Mouse (Mus musculus): Measurements from ENCODE around the gene Foxn3. TPM values are rescaled to one million over a fixed set of nuclear protein-coding genes. Genes with fewer than 3 reads are reported as not detected.
A peak's percentile ranks its signal among the peaks of the same experiment; 100 is the strongest.

The Foxn3 gene
- polyA plus RNA-seq, 1 experiment from 2014 or later, result 90.2 TPM

DNA sequence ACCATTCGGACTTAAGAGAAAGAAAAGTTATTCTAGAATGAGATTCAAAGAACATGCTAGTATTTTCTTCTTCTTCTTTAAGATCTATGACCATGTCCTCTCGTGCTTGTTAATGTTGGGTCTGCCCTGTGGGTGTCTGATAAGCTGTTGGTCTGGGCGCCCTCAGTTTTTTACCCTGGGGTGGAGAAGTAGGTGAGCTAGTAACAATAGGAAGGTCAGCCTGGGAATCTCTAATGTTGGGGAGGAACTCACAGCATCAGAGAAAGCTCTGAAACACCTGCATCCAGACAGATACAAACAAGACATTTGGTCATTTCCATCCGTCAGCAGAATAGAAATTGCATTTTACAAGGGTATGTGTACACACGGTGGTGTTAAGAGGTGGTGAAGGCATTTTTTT lies 343.6 kb downstream of the Foxn3 start:
- peak overlapping the region; percentile 24; the same call in 1 of the 2 replicates for H3K4me2 ChIP-seq (replicated peaks)
- no peaks in the 10 kb centered on the region for H3K27me3 ChIP-seq
- 43% methylated on average over 5 of the region's 5 CpGs for WGBS
- ATAC-seq (ENCODE audit: low FRiP score), result no peak
- H3K9me3 ChIP-seq (replicated peaks), result no peaks in the 10 kb centered on the region
- H3K4me3 ChIP-seq, result no peak overlapping the region
- H3K36me3 ChIP-seq, result no peaks in the 10 kb centered on the region
- no peak overlapping the region for H3K9ac ChIP-seq
- peak overlapping the region; percentile 55 for H3K27ac ChIP-seq
- peaks cover 86% of the 10 kb centered on the region for H3K4me1 ChIP-seq

DNA sequence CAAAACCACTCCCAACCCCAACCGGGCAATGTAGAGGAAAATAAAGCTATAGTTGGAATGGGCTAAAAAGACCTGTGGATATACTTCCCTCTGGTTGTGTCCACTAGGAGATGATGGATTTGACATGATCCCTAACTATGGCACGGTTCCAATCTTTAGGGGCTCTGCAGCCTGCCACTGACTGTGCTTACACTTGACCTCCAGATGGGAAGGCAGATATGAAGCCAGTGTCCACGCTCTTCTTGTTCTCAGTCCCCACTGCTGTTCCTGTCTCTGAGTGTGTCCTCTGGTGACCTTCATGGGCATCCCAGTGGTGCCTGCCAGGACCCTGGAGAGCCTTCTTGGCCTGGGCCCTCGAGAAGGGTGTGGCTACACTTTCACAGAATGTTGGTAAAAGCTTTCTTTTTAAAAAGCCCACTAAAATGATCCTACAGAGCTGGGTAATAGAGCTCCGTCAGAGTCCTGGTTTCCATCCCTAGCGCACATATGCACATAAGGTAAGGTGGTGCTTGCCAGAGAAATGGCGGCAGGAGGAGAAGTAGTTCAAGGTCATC lies 346.2 kb downstream of the Foxn3 start:
- H3K36me3 ChIP-seq, result no peaks in the 10 kb centered on the region
- H3K27ac ChIP-seq, result no peak overlapping the region
- H3K4me2 ChIP-seq (replicated peaks), result no peak overlapping the region
- H3K4me3 ChIP-seq, result no peak overlapping the region
- ATAC-seq (ENCODE audit: low FRiP score), result no peak
- 88% methylated on average over 7 of the region's 7 CpGs for WGBS
- no peaks in the 10 kb centered on the region for H3K9me3 ChIP-seq (replicated peaks)
- H3K27me3 ChIP-seq, result no peaks in the 10 kb centered on the region
- peaks cover 76% of the 10 kb centered on the region for H3K4me1 ChIP-seq
- H3K9ac ChIP-seq, result no peak overlapping the region

DNA sequence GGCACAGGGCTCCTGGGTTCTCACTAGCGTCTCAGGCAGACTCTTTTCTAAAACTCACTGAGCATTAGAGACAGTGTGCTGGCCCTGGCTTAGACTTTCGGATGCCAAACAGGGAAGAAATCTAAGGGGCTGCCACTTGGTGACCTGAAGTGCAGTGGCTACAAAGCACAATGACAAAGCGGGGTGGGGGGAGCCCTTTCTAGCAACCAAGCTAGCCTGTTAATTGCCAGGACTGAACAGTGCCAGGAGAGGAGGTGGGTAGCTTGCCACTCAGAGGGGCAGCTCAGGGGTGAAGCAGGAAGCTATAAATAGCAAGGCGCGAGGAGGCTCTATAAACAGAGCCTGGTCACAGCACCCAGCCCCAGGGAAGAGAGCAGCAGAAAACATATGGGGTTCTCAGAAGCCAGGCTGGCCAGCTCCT lies 347.0 kb downstream of the Foxn3 start:
- no peak for ATAC-seq (ENCODE audit: low FRiP score)
- no peaks in the 10 kb centered on the region for H3K27me3 ChIP-seq
- H3K36me3 ChIP-seq, result no peaks in the 10 kb centered on the region
- no peaks in the 10 kb centered on the region for H3K9me3 ChIP-seq (replicated peaks)
- no peak overlapping the region for H3K4me3 ChIP-seq
- no peak overlapping the region; the same call in 1 of the 2 replicates for H3K9ac ChIP-seq
- peak overlapping the region; percentile 40; the same call in 1 of the 2 replicates for H3K27ac ChIP-seq
- WGBS, result 45% methylated on average over 5 of the region's 5 CpGs
- H3K4me2 ChIP-seq (replicated peaks), result no peak overlapping the region
- H3K4me1 ChIP-seq, result peaks cover 67% of the 10 kb centered on the region

DNA sequence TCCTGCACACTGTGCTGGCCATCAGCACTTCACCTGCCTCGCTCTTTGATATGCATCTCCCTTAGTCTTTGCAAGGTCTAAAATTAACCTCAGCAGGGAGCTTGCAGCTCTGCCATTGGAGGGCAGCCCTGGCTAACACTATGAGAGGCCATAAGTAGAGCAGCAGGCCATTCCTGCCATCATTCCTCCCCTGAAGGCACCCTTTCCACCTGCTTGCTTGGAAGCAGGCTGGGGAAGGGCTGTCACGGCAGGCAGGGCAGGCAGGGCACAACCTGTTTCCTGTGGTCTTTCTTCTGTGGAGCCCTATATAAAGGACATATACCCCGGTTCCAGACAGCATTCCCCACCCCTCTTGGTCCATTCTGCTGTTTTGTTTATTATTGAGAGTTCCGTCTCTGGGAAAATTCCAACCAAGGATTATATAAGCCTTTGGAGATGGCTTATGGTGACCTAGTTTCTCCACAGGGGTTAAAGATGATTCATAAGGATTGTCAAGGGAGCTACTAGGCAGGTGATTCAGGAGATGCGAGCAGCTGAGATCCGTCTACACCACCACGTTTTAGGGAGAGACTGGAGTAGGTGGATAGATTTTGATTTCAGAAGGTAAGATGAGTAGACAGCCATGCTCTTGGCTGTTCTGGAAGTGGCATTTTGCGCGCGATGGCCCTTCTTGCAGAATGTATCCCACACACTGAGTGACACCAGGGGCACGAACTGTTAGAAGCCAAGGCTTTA lies 347.7 kb downstream of the Foxn3 start:
- Histone ChIP-seq H3K9me3 (replicated peaks) (no peaks in the 10 kb centered on the region), H3K4me1 (peaks cover 61% of the 10 kb centered on the region), H3K4me3 (no peak overlapping the region), H3K4me2 (replicated peaks) (no peak overlapping the region), H3K27me3 (no peaks in the 10 kb centered on the region), H3K9ac (no peak overlapping the region), H3K27ac (peak overlapping the region; percentile 17; the same call in 1 of the 2 replicates), H3K36me3 (no peaks in the 10 kb centered on the region)
- WGBS, result 67% methylated on average over 11 of the region's 11 CpGs
- ATAC-seq (ENCODE audit: low FRiP score), result no peak

DNA sequence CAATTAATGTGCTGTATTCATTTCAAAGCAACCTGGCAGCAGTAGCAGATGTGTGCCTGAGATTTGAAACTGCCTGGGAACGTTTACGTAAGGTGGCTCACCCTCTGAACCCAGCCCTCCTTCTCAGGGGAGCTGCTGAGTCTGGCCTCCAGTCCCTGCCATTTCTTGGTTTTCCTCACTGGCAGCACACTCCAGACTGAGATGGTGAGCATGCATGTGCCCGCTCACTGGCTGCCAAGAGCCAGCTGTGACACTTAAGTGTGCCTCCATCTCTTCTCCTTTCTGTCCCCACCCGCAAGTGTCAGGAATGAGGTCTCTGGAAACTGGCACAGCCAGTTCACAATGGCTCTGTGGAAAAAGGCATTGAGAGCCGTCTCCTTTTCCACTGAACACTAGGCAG lies 349.3 kb downstream of the Foxn3 start:
- no peak overlapping the region for H3K9ac ChIP-seq
- no peak overlapping the region for H3K4me2 ChIP-seq (replicated peaks)
- 69% methylated on average over 5 of the region's 5 CpGs for whole genome bisulfite sequencing
- H3K9me3 ChIP-seq (replicated peaks), result no peaks in the 10 kb centered on the region
- H3K27ac ChIP-seq, result no peak overlapping the region
- no peaks in the 10 kb centered on the region for H3K27me3 ChIP-seq
- H3K4me3 ChIP-seq, result no peak overlapping the region
- no peak for ATAC-seq (ENCODE audit: low FRiP score)
- 0 out of 2 replicates have a peak, but pooled peaks cover 2% of the 10 kb centered on the region for H3K36me3 ChIP-seq
- peaks cover 45% of the 10 kb centered on the region for H3K4me1 ChIP-seq

DNA sequence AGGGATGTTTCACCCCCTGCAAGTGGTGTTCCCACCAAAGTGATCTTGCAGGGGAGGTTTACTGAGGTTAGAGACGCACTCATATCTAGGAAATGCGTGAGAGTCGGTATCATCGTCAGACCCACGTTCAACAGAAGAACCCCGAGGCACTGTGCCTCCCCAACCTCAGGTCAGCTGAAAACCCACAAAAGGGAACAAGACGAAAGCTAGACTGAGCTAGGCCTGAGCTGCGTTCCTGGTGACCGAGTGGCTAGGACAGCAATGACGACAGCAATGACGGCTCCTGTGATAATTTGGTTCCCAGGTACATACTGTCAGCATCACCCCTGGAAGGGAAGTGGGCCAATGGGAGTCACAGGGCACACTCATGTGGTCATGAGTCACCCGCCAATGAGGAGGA lies 350.2 kb downstream of the Foxn3 start:
- H3K4me1 ChIP-seq, result peaks cover 40% of the 10 kb centered on the region
- 0 out of 2 replicates have a peak, but pooled peaks cover 8% of the 10 kb centered on the region for H3K36me3 ChIP-seq
- H3K4me2 ChIP-seq (replicated peaks), result no peak overlapping the region
- H3K4me3 ChIP-seq, result no peak overlapping the region
- no peaks in the 10 kb centered on the region for H3K27me3 ChIP-seq
- no peak overlapping the region for H3K9ac ChIP-seq
- 94% methylated on average over 12 of the region's 12 CpGs for WGBS
- no peak overlapping the region for H3K27ac ChIP-seq
- no peaks in the 10 kb centered on the region for H3K9me3 ChIP-seq (replicated peaks)
- no peak for ATAC-seq (ENCODE audit: low FRiP score)

DNA sequence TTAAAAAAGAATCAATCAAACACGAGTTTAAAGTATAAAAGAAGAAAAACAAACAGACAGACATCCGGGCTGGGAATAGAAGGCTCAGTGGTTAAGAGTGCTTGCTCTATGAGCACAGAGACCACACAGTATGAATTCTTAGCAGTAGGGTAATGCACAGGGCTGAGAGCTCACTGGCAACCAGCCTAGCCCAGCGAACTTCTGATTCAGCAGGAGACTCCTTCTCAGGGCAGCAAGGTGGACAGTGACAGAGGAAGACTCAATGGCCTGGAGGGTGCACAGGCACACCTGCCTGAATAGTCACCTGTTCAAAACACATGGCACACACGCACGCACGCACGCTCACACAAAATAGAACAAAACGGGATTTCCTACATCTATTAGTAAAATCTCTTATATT lies 353.6 kb downstream of the Foxn3 start:
- no peaks in the 10 kb centered on the region for H3K9me3 ChIP-seq (replicated peaks)
- no peak for ATAC-seq (ENCODE audit: low FRiP score)
- WGBS, result 91% methylated on average over 8 of the region's 8 CpGs
- H3K27ac ChIP-seq, result no peak overlapping the region
- no peak overlapping the region for H3K9ac ChIP-seq
- no peak overlapping the region for H3K4me2 ChIP-seq (replicated peaks)
- no peaks in the 10 kb centered on the region for H3K27me3 ChIP-seq
- no peak overlapping the region for H3K4me3 ChIP-seq
- peaks cover 14% of the 10 kb centered on the region for H3K4me1 ChIP-seq
- 0 out of 2 replicates have a peak, but pooled peaks cover 10% of the 10 kb centered on the region for H3K36me3 ChIP-seq

DNA sequence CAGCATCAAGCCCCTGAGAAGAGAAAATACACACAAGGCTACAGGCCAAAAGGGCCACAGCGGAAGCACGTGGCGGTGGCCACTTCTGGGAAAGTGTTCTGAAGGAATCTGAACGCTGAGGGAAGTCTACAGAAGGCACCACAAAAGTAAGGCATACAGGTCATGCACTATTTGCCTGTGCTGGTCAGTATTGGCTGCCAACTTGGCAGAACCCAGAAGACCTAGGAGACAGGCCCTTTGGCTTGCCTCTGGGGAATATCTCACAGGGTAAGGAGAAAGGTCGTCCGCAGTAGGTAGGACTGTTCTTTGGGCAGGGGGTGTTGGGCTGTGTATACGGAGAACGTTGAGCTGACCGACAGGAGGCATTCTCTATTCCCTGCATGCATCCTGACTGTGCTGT lies 355.1 kb downstream of the Foxn3 start:
- 86% methylated on average over 9 of the region's 9 CpGs for WGBS
- H3K9ac ChIP-seq, result no peak overlapping the region
- H3K4me1 ChIP-seq, result peaks cover 2% of the 10 kb centered on the region; the same call in 1 of the 2 replicates
- 0 out of 2 replicates have a peak, but pooled peaks cover 12% of the 10 kb centered on the region for H3K36me3 ChIP-seq
- no peak for ATAC-seq (ENCODE audit: low FRiP score)
- no peak overlapping the region for H3K4me2 ChIP-seq (replicated peaks)
- no peak overlapping the region for H3K27ac ChIP-seq
- H3K27me3 ChIP-seq, result no peaks in the 10 kb centered on the region
- H3K4me3 ChIP-seq, result no peak overlapping the region
- no peaks in the 10 kb centered on the region for H3K9me3 ChIP-seq (replicated peaks)

DNA sequence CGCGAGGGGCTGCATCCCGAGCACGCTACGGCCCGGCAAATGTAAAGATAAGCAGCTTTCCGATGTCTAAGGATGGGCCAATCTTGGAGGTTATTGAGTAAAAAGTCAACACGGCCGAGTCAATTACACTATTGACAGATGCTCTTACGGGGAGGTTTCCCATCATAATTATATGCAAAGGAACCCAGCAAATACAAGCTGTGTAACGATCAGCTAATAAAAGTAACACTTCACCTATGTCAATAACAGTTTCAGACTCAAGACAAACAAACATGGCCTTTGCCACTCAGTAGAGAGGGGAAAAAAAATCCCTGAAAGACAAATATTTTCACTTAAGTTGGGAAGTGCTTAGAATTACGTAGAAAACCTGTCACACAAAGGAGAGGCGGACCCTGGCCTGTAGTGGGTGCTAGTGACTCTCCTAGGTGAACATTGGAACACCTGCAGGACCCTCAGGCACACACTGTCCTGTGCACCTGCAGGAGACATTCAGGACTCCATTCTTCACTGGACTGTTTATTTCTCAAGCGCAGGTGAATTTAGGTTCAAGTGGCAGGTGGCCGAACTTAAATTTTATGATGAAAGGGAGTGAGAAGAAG lies 356.3 kb downstream of the Foxn3 start:
- Histone ChIP-seq H3K4me2 (replicated peaks) (no peak overlapping the region), H3K27ac (no peak overlapping the region), H3K27me3 (no peaks in the 10 kb centered on the region), H3K9me3 (replicated peaks) (no peaks in the 10 kb centered on the region), H3K9ac (no peak overlapping the region), H3K4me1 (no peaks in the 10 kb centered on the region), H3K36me3 (0 out of 2 replicates have a peak, but pooled peaks cover 12% of the 10 kb centered on the region), H3K4me3 (no peak overlapping the region)
- ATAC-seq (ENCODE audit: low FRiP score), result no peak
- 85% methylated on average over 15 of the region's 15 CpGs for WGBS

DNA sequence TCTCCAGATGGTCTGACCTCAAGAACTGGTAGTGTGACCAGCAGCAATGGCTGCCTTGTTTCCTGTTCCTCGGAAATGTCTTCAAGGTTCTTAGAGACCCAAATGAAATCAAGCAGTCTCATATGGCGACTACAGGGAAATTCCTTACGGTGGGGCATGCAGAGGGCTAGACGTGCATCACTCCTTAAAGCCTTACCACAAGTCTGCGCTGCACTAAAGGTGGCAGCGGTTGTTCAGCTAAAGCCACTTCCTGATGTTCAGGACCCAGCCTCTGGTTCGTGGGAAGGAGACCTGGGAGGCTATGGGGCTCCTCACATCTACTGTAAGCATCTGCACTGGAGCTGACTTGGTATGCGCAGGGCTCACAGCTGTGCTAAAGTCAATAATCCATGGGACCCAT lies 357.6 kb downstream of the Foxn3 start:
- ATAC-seq (ENCODE audit: low FRiP score), result no peak
- Histone ChIP-seq H3K4me3 (no peak overlapping the region), H3K27ac (no peak overlapping the region), H3K4me2 (replicated peaks) (no peak overlapping the region), H3K4me1 (no peaks in the 10 kb centered on the region), H3K9ac (no peak overlapping the region), H3K27me3 (no peaks in the 10 kb centered on the region), H3K36me3 (0 out of 2 replicates have a peak, but pooled peaks cover 12% of the 10 kb centered on the region), H3K9me3 (replicated peaks) (no peaks in the 10 kb centered on the region)
- 91% methylated on average over 8 of the region's 8 CpGs for WGBS

DNA sequence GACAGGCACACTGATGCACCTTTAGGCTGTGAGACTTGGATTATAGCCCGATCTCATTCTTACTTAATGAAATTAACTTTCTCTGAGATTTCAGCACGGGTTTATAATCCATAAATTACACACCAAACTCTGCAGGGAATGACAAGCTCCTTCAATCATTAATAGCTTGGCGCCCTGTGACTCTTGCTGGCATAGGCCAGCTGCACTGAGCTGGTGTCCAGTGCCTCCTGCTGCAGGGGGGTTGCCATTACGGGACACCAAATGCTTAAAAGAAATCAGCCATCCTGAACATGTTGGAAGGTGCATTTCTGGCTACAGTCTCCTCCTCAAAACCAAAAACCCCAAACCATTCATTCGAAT lies 364.3 kb downstream of the Foxn3 start:
- Histone ChIP-seq H3K9ac (no peak overlapping the region), H3K9me3 (replicated peaks) (no peaks in the 10 kb centered on the region), H3K4me3 (no peak overlapping the region), H3K4me1 (peaks cover 8% of the 10 kb centered on the region; the same call in 1 of the 2 replicates), H3K36me3 (peaks cover 7% of the 10 kb centered on the region; the same call in 1 of the 2 replicates), H3K27me3 (no peaks in the 10 kb centered on the region), H3K27ac (no peak overlapping the region), H3K4me2 (replicated peaks) (no peak overlapping the region)
- no peak for ATAC-seq (ENCODE audit: low FRiP score)
- 78% methylated on average over 5 of the region's 5 CpGs for WGBS

DNA sequence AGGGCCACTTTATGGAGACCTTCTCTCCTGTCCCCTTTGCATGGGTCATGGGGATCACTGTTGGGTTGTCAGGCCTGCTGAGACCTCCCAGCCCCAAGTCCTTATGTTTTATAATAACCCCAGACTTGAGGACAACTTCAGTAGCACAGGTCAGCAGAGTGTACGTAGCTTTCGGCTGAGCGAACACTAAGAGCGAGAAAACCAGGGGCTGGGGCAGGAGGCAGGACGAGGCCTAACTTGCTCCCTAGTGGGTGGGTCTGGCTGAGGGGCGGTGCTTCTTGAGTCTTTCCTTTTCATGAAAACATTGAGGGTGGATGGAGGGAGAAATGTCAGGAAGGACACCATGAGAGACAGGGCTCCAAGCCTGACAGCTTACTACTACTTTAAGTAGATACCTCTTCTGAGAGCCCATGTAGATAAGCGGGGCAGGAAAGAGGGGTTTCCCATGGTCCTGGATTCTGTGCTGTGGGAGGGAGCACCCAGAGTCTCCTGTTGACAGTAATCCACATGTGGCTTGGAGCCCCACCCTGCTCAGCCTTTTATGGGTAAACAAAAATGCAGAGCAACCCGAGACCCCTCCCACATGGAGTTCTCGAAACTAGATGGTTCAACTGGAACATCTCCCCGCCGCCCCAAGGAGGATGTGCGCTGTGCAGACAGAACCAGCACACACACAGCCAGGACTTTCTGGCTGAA lies 364.8 kb downstream of the Foxn3 start:
- no peak overlapping the region for H3K4me3 ChIP-seq
- H3K27ac ChIP-seq, result no peak overlapping the region
- WGBS, result 80% methylated on average over 12 of the region's 12 CpGs
- no peak overlapping the region for H3K4me2 ChIP-seq (replicated peaks)
- ATAC-seq (ENCODE audit: low FRiP score), result 0 out of 2 replicates have a peak, but pooled peaks have one; percentile 23
- H3K4me1 ChIP-seq, result peaks cover 8% of the 10 kb centered on the region; the same call in 1 of the 2 replicates
- H3K27me3 ChIP-seq, result no peaks in the 10 kb centered on the region
- no peak overlapping the region for H3K9ac ChIP-seq
- no peaks in the 10 kb centered on the region for H3K9me3 ChIP-seq (replicated peaks)
- H3K36me3 ChIP-seq, result peaks cover 7% of the 10 kb centered on the region; the same call in 1 of the 2 replicates

Data from hindbrain, embryonic 12.5 days (tissue).